Mouse (Mus musculus): Measurements from ENCODE around the gene Cmklr1. TPM values are rescaled to one million over a fixed set of nuclear protein-coding genes. Genes with fewer than 3 reads are reported as not detected.
"Not testable (repeated sequence)": the region's sequence is repeated elsewhere in the genome, so short reads cannot be mapped to it uniquely, and the experiment has no call there.

Gene Cmklr1
- polyA plus RNA-seq, 1 experiment from 2014 or later, result 2.0 TPM

DNA sequence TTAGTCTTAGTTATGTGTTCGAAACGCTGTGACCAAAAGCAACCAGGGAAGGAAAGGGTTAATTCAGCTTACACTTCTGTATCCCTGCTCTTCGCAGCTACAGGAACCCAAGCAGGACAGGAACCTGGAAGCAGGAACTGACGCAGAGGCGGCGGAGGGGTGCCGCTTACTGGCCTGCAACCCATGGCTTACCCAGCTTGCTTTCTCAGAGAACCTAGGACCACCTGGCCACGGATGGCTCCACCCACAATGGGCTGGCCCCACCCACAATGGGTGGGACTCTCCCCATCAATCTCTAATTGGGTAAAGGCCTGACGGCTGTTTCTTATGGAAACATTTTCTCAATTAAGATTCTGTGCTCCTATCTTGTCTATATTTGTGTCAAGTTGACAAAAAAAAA lies 54.0 kb downstream of the Cmklr1 start:
- H3K4me3 ChIP-seq, result no peak overlapping the region
- H3K36me3 ChIP-seq, result no peaks in the 10 kb centered on the region
- no peaks in the 10 kb centered on the region for H3K9me3 ChIP-seq (replicated peaks)
- no peak overlapping the region for H3K27ac ChIP-seq
- peaks cover 24% of the 10 kb centered on the region for H3K4me1 ChIP-seq
- no peaks in the 10 kb centered on the region for H3K27me3 ChIP-seq
- H3K9ac ChIP-seq, result no peak overlapping the region
- 82% methylated on average over 9 of the region's 9 CpGs for WGBS
- no peak for ATAC-seq (ENCODE audit: low FRiP score)
- H3K4me2 ChIP-seq (replicated peaks), result no peak overlapping the region

DNA sequence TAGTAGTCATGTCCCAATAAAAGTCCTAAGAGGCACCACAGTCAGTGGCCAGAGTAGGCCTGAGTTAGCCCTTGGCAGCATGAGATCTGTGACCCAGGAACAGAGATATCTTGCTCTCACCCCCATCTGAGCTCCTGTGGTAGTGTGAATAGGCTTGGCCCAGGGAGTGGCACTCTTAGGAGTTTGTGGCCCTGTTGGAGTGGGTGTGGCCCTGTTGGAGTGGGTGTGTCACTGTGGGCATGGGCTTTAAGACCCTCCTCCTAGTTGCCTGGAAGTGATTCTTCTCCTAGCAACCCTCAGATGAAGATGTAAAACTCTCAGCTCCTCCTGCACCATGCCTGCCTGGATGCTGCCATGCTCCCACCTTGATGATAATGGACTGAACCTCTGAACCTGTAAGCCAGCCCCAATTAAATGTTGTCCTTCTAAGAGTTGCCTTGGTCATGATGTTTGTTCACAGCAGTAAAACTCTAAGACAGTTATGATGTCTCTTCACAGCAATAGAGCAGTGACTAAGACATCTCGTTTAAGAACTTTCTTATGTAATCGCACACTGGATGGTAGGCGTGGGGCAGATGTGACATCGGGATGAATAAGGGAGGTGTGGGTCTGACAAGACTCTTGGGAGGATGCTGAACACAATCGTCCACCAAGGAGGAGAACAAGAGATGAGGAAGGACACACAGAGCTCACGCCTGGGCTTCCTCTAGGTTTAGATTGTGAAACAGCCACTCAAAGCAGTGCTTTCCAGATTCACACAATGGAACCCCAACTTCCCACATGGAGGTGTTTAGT lies 56.1 kb downstream of the Cmklr1 start:
- no peak overlapping the region for H3K4me3 ChIP-seq
- H3K9me3 ChIP-seq (replicated peaks), result no peaks in the 10 kb centered on the region
- no peaks in the 10 kb centered on the region for H3K36me3 ChIP-seq
- H3K9ac ChIP-seq, result no peak overlapping the region
- no peak overlapping the region for H3K4me2 ChIP-seq (replicated peaks)
- H3K27me3 ChIP-seq, result no peaks in the 10 kb centered on the region
- no peak overlapping the region for H3K27ac ChIP-seq
- WGBS, result 86% methylated on average over 6 of the region's 6 CpGs
- ATAC-seq (ENCODE audit: low FRiP score), result no peak
- peaks cover 35% of the 10 kb centered on the region for H3K4me1 ChIP-seq

DNA sequence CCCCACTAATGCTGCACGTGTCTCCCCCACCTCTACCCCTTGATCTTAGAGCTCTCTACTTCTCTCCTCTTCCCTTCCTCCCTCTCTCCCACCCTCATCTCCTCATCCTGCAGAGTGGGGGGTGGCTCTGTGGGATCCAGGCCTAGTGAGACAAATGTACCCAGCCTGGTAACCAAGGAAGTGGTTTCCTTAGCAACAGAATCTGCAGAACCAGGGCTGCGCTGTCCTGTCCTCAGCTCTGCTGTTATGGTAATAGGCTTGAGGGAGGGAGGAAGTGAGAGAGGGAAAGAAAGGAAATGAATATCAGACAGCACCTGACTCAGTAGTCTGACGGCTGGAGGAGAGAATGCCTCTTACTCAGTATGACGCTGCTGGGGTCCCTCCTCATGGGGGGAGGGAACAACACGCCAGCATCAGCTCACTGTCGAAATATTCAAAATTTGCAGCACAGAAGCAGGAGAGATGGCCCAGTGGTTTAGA lies 58.4 kb downstream of the Cmklr1 start:
- peak; percentile 92 for ATAC-seq (ENCODE audit: low FRiP score)
- Histone ChIP-seq H3K9me3 (replicated peaks) (no peaks in the 10 kb centered on the region), H3K27me3 (no peaks in the 10 kb centered on the region; the same call in 1 of the 2 replicates), H3K36me3 (no peaks in the 10 kb centered on the region), H3K4me3 (no peak overlapping the region), H3K27ac (peak overlapping the region; percentile 89), H3K9ac (no peak overlapping the region), H3K4me1 (peaks cover 39% of the 10 kb centered on the region), H3K4me2 (replicated peaks) (no peak overlapping the region)
- WGBS, result 8% methylated on average over 6 of the region's 6 CpGs

DNA sequence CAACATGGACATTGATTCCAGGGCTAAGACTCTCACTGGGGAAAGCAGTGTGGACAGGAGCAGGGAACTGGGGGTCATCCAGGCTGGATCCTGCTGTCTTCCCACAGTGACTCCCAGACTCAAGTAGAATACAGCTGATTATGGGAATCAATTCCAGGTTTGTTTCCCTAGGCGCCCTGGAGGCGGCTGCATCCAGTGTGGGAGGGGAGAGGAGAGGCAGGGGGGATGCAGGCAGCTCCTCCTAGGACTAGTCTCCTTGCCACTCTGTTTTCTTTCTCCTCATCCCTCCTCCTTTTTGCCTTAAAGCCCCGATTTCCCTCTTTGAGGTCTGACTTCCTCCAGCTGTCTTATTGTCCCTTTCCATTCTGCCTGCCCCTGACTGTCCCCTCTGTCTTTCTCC lies 59.1 kb downstream of the Cmklr1 start:
- H3K36me3 ChIP-seq, result no peaks in the 10 kb centered on the region
- H3K9ac ChIP-seq, result no peak overlapping the region
- H3K27ac ChIP-seq, result peak overlapping the region; percentile 89
- no peaks in the 10 kb centered on the region; the same call in 1 of the 2 replicates for H3K27me3 ChIP-seq
- H3K9me3 ChIP-seq (replicated peaks), result no peaks in the 10 kb centered on the region
- ATAC-seq (ENCODE audit: low FRiP score), result peak; percentile 38; the same call in 1 of the 2 replicates
- peaks cover 39% of the 10 kb centered on the region for H3K4me1 ChIP-seq
- WGBS, result 8% methylated on average over 3 of the region's 3 CpGs
- no peak overlapping the region for H3K4me2 ChIP-seq (replicated peaks)
- H3K4me3 ChIP-seq, result no peak overlapping the region

DNA sequence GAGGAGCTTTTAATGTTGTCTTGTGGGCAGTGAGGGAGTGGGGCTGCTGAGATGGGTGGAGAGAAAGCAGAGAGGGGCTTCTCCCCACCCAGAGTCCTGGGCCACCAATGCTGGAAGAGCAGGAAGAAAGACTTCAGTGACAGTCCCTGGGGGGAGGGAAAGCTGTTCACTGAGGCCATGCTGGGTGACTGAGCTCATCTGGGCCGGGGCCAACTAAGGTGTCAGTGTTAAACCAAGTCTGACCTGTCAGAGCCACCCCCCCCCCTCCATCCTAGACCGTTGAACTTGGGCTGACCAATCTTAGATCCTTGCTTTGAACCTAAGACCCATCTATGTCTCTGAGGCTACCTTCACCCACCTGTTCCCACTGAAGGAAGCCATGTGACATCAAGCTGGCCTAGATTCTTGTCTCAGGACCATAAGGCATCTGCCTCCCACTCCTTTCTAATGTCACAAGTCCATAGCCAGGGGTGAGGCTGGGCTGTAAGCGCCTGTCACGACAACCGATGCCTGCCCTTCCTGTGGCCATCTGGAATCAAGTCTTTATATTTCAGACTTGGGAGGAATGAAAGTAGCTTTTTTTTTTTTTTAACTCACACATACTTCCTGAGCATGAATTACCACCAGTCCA lies 60.1 kb downstream of the Cmklr1 start:
- WGBS, result 73% methylated on average over 5 of the region's 5 CpGs
- 0 out of 2 replicates have a peak overlapping the region, but pooled peaks have one; percentile 2 for H3K27ac ChIP-seq
- peaks cover 39% of the 10 kb centered on the region for H3K4me1 ChIP-seq
- no peak overlapping the region for H3K9ac ChIP-seq
- H3K36me3 ChIP-seq, result no peaks in the 10 kb centered on the region
- H3K27me3 ChIP-seq, result no peaks in the 10 kb centered on the region; the same call in 1 of the 2 replicates
- ATAC-seq (ENCODE audit: low FRiP score), result no peak
- H3K4me2 ChIP-seq (replicated peaks), result no peak overlapping the region
- no peak overlapping the region for H3K4me3 ChIP-seq
- no peaks in the 10 kb centered on the region for H3K9me3 ChIP-seq (replicated peaks)

DNA sequence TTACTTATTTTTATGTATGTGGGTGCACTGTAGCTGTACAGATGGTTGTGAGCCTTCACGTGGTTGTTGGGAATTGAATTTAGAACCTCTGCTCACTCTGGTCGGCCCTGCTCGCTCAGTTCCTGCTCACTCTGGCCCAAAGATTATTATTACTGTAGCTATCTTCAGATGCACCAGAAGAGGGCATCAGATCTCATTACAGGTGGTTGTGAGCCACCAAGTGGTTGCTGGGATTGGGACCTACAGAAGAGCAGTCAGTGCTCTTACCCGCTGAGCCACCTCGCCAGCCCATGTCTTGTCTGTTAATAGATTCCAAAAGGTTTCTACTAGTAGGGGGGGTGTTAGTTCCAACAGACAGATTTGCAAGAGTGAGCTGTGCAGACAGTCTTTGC lies 63.8 kb downstream of the Cmklr1 start:
- not testable (repeated sequence) for H3K36me3 ChIP-seq; H3K9me3 ChIP-seq (replicated peaks); ATAC-seq (ENCODE audit: low FRiP score); H3K27me3 ChIP-seq; H3K4me3 ChIP-seq; H3K4me2 ChIP-seq (replicated peaks); H3K9ac ChIP-seq; H3K27ac ChIP-seq
- WGBS, result 54% methylated on average over 5 of the region's 5 CpGs
- peaks cover 24% of the 10 kb centered on the region for H3K4me1 ChIP-seq

DNA sequence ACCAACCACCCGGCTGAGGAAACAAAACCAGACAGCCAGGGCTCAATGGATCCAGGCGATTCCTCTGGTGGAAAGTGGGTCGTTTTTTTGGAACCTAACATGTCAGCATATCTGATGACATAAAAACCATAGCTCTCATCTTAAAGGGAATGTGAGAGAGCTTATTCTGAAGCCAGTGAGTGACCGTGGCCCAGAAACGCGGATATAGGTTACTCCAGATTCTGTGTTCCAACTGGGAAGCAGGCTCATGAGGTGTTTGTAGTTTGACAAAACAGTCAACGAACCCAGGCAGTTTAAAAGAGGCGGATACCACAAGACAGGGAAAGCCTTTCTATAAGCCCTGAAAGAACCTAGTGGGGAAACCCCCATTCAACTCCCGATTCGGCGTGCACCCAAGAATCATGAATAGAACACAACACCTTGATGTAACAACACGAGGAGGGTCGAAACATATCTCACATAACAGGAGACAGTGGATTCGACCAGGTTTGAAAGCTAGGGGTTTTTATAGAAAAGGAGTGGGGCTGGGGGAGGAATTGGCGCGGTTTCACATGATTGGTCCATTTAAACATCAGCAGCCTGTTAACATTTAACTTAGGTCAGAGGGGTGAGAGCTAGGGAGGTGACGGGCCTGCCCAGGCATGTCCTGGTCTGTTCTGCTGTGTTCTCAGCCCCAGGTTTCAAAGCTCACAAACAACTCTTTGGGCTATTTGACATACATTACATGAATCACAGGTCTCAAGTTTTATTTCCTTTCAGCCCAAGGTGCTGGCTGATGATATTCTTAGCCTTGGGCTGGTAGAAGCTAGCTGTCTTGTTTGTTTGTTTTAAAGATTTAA lies 64.4 kb downstream of the Cmklr1 start:
- 79% methylated on average over 17 of the region's 17 CpGs for WGBS
- not testable (repeated sequence) for H3K36me3 ChIP-seq, H3K27me3 ChIP-seq

DNA sequence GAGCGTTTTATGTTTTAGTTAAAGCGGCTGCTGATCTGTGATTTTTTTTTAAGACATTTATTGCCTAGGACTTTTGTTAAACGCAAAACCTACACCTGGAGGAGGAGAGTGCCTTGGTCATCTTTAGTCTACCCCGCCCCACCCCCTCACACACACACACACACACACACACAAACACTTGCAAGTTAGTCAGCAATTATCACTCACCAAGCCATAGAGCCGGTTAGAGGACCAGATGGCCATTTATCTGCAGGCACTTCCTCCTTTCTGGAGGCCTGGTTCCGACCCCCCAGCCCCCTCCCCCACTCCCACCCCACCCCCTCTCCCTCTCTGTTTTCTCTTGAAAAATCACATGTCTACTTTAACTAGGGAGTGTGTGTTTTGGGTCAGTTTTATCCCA lies 65.8 kb downstream of the Cmklr1 start:
- H3K9me3 ChIP-seq (replicated peaks), result no peaks in the 10 kb centered on the region
- H3K36me3 ChIP-seq, result no peaks in the 10 kb centered on the region
- H3K4me3 ChIP-seq, result no peak overlapping the region
- peaks cover 14% of the 10 kb centered on the region for H3K4me1 ChIP-seq
- ATAC-seq (ENCODE audit: low FRiP score), result no peak
- H3K27ac ChIP-seq, result no peak overlapping the region
- no peak overlapping the region for H3K4me2 ChIP-seq (replicated peaks)
- 41% methylated on average over 6 of the region's 6 CpGs for WGBS
- no peak overlapping the region for H3K9ac ChIP-seq
- H3K27me3 ChIP-seq, result no peaks in the 10 kb centered on the region; the same call in 1 of the 2 replicates

More for the DNA sequence above, 64.4 kb downstream of the Cmklr1 start:
- not testable (repeated sequence) for H3K4me2 ChIP-seq (replicated peaks); H3K9me3 ChIP-seq (replicated peaks); H3K4me3 ChIP-seq; H3K9ac ChIP-seq; ATAC-seq (ENCODE audit: low FRiP score); H3K27ac ChIP-seq
- H3K4me1 ChIP-seq, result peaks cover 18% of the 10 kb centered on the region

DNA sequence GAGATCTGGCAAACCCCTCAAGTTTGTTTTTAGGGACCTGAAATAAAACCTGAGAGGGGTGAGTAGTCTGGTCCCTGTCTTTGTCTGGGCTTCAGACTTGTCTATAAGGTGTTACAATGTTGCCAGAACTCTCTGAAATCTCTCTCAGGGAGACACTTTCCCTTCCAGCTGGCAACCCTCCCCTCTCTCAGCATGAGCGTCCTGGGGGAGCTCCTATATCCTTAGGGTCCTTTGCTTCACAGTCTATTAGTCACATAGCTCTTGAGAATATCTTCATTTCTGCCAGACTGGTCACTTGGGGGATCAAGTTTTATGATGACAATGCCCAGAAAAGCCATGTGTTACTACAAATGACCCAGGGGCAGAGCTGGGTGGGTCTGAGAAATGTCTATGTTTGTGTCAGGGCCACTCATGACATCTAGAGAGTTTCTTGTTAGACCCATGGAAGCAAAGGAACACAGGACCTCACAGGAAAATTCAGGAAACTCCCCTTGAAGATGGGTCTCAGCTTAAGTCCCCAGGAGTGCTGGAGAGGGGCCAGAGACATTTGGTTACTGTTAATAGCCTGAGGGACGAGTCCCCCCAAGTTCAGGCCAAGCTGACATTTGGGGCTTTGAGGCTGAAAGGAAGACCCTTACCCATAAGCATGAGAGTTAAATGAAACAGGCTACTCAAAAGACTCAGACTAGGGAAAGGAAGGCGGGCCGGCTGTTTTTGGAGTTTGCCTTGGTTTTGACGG lies 66.6 kb downstream of the Cmklr1 start:
- no peaks in the 10 kb centered on the region; the same call in 1 of the 2 replicates for H3K27me3 ChIP-seq
- no peak overlapping the region for H3K27ac ChIP-seq
- peaks cover 17% of the 10 kb centered on the region for H3K4me1 ChIP-seq
- H3K36me3 ChIP-seq, result no peaks in the 10 kb centered on the region
- ATAC-seq (ENCODE audit: low FRiP score), result no peak
- H3K4me3 ChIP-seq, result no peak overlapping the region
- H3K9me3 ChIP-seq (replicated peaks), result no peaks in the 10 kb centered on the region
- WGBS, result 75% methylated on average over 5 of the region's 5 CpGs
- H3K4me2 ChIP-seq (replicated peaks), result no peak overlapping the region
- H3K9ac ChIP-seq, result no peak overlapping the region

DNA sequence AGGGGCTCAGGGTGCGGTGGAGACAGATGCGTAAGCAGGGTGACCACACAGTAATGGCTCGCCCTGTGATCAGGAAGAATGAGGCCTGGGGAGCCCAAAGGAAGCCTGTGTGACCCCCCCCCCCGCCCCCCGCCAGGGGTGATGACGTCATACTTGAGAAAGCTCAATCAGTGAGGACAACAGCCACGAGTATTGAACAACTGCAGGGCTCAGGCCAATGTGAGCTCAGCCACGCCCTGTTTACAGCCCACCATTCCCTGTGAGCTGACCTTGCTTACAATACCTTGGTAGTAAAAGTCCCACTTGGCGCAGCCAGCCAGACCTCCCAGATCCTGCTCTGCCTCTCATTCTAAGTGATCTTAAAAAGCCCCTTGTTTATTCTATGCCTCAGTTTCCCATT lies 69.4 kb downstream of the Cmklr1 start:
- Histone ChIP-seq H3K4me2 (replicated peaks) (no peak overlapping the region), H3K27me3 (no peaks in the 10 kb centered on the region), H3K36me3 (no peaks in the 10 kb centered on the region), H3K27ac (no peak overlapping the region), H3K4me3 (no peak overlapping the region), H3K4me1 (peaks cover 25% of the 10 kb centered on the region), H3K9me3 (replicated peaks) (no peaks in the 10 kb centered on the region), H3K9ac (no peak overlapping the region)
- WGBS, result 61% methylated on average over 9 of the region's 9 CpGs
- ATAC-seq (ENCODE audit: low FRiP score), result no peak

DNA sequence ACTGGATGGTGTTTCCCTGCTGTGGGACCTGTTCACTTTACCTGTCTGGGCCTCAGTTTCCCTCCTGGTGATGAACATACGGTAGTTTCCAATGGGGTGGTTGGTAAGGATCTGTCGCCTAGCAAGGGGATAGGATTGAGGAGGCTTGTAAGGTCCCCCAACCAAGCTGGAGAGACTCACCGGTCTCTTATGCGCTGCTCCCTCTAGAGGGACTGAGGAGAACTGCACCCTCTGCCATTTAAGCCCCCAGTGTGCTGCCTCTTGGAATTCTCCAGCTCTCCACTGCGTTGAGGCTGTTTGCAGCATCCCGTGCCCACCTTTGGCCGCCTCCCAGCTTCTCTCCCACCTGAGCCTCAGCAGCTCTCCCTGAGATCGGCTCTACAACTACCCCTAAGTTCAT lies 70.0 kb downstream of the Cmklr1 start:
- H3K36me3 ChIP-seq, result no peaks in the 10 kb centered on the region
- no peak for ATAC-seq (ENCODE audit: low FRiP score)
- no peaks in the 10 kb centered on the region for H3K9me3 ChIP-seq (replicated peaks)
- no peak overlapping the region for H3K4me3 ChIP-seq
- WGBS, result 51% methylated on average over 8 of the region's 8 CpGs
- no peak overlapping the region for H3K27ac ChIP-seq
- H3K27me3 ChIP-seq, result no peaks in the 10 kb centered on the region
- no peak overlapping the region for H3K4me2 ChIP-seq (replicated peaks)
- H3K4me1 ChIP-seq, result peaks cover 25% of the 10 kb centered on the region
- no peak overlapping the region for H3K9ac ChIP-seq

Measured in hindbrain, embryonic 12.5 days (tissue).